Mouse (Mus musculus) liver, embryonic 14 days (tissue): ENCODE results near the gene Spen. TPM values are rescaled to one million over a fixed set of nuclear protein-coding genes. Genes with fewer than 3 reads are reported as not detected.

ENCODE experiments used
- polyA plus RNA-seq: library from polyadenylated mRNA; depleted of rRNA; stranded (reverse); fragments of >200 nt; gene quantifications from 2 replicates; pipeline ENCODE4 v1.2.3, GENCODE M21; 2012; rRNA removed

Gene Spen
- polyA plus RNA-seq = 3.2 and 4.0 TPM in 2 replicates

GRCm38 (mm10) chr4:141538408-141539212 lies at the start of gene Spen:
Gene Spen (minus strand): TSS chr4:141538597.

DNA sequence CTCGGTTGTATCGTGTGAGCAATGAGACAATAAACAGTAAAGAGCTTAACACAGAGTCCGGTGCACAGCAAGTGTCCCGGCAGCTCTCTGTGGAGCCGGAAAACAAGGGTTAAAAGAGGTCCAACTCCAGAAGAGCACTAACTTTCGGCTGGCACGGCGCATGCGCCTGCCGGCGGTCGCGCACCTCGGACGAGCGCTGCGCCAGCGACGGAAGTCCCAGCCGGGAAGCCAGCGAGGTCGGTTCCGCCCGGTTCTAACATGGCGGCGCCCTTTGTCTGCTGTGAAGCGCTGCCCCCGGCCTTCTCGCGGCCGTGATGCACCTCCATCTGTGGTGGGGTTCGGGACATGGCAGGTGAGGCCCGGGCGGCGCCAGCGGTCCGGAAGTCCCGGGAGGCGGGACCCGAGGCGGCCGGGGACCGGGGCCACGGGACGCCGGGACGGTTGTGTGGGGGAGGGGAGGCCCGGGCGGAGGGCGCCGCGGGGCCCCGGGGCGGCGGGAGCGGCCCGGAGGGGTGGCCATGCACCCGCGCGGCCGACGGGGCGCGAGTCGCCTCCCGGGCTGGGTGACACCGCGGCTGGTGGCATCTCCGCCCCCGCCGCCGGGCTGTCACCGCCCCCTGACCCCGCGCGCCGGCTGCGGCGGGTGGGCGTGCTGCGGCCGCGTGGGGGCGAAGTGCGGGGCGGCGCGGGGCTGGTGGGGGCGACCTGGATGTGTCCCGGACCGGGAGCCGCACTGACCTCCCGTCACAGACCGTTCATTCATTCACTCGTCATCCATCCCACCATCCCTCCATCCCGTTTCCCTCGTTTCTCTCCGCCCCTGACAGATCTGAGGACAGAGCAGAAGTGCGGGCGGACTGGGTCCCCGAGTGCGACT lies 93.7 kb downstream of the Spen start, which contains the start of gene Zbtb17:
Gene Zbtb17, plus strand, starts transcription at position 204 of the 877 bp plus-strand sequence.

GRCm38 (mm10) chr4:141435974-141436373 lies 102.4 kb downstream of the Spen start, which contains the start of gene Srarp:
Gene Srarp (minus strand): TSS chr4:141436105.

GRCm38 (mm10) chr4:141420192-141420829 lies 118.1 kb downstream of the Spen start, which contains the start of gene Hspb7:
Gene Hspb7 (plus strand): TSS chr4:141420779.

Other genes starting within 250 kb of the Spen start
- 1.3 and 1.5 TPM in 2 replicates for gene Epha2, start 237.4 kb downstream of the Spen start, polyA plus RNA-seq
- 0.02 and 0.07 TPM in 2 replicates for gene Fam131c, start 170.4 kb downstream of the Spen start, polyA plus RNA-seq
- 0.01 TPM in 1 of 2 replicates, not detected in the other for gene Clcnka, start 139.9 kb downstream of the Spen start, polyA plus RNA-seq
- not detected in 2 replicates for gene Clcnkb, start 122.6 kb downstream of the Spen start, polyA plus RNA-seq
- gene Hspb7, start 117.8 kb downstream of the Spen start, polyA plus RNA-seq = 0.05 and 0.17 TPM in 2 replicates
- gene Srarp, start 102.5 kb downstream of the Spen start, polyA plus RNA-seq = not detected in 2 replicates
- 8.0 and 8.6 TPM in 2 replicates for gene Zbtb17, start 93.9 kb downstream of the Spen start, polyA plus RNA-seq
- 1.1 and 1.2 TPM in 2 replicates for gene Fblim1, start 67.5 kb upstream of the Spen start, polyA plus RNA-seq
- 2.1 and 2.4 TPM in 2 replicates for gene Tmem82, start 80.0 kb upstream of the Spen start, polyA plus RNA-seq
- 0.02 and 0.07 TPM in 2 replicates for gene Slc25a34, start 85.2 kb upstream of the Spen start, polyA plus RNA-seq
- 3.4 and 3.9 TPM in 2 replicates for gene Plekhm2, start 126.3 kb upstream of the Spen start, polyA plus RNA-seq
- 2.3 and 3.8 TPM in 2 replicates for gene Rsc1a1, start 147.0 kb upstream of the Spen start, polyA plus RNA-seq
- gene Ddi2, start 184.8 kb upstream of the Spen start, polyA plus RNA-seq = 8.7 and 11.1 TPM in 2 replicates
- 10.0 and 12.1 TPM in 2 replicates for gene Agmat, start 208.1 kb upstream of the Spen start, polyA plus RNA-seq